Comparison of ENCODE assay signal across 22 mouse cellular contexts in the genomic region with DNA sequence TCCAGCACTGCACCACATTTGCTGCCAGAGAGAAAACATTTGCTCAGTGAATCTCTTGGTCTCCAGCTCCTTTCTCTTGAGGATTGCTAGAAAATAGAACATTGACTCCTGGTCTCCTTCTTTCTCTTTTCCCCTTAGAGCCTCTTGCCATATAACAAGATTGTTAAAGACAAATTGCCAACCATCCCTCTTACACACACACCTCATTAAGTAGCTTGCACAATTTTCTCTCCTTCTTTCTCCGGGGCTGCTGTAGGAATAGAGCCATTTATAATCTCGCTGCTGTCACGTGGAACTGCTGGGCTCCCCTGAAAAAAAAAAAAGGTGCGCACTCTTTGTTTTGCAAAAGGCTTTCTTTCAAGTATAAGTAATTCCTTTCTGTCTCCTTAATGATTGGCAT.
DNase-seq lines count a peak whose midpoint lies in the region; ATAC-seq and TF ChIP-seq lines count a peak whose summit lies in the region.
"Had no signal": no experiment of that assay in that cellular context is flagged by ENCODE, and none has a peak within 500 bp of the region (broad histone marks: within the 10 kb centered on the region; RNA-seq: fewer than 3 reads in every experiment).

No protein-coding gene starts in this region.

- no peaks in the 10 kb centered on the region for H3K4me1 ChIP-seq in hindbrain, embryonic 12.5 days
- H3K4me1 ChIP-seq in hindbrain, postnatal 0 days (ENCODE audit: insufficient read depth, low read length): no peaks in the 10 kb centered on the region
- peaks cover 4% of the 10 kb centered on the region; the same call in 1 of the 2 replicates for H3K4me1 ChIP-seq in neural tube, embryonic 13.5 days (replicated peaks)
- no peaks in the 10 kb centered on the region for H3K4me1 ChIP-seq in hindbrain, embryonic 16.5 days (ENCODE audit: control insufficient read depth, insufficient read depth, low read depth, low read length)
- H3K4me1 ChIP-seq in forebrain, embryonic 11.5 days (replicated peaks; ENCODE audit: control insufficient read depth, insufficient read depth, low read length): no peaks in the 10 kb centered on the region
- H3K4me1 ChIP-seq: forebrain, embryonic 13.5 days; heart, embryonic 10.5 days had no signal

- WGBS in hindbrain, embryonic 12.5 days: 69% methylated on average over 4 of the region's 4 CpGs
- 59% methylated on average over 4 of the region's 4 CpGs for WGBS in hindbrain, postnatal 0 days
- WGBS in neural tube, embryonic 13.5 days: 65% methylated on average over 4 of the region's 4 CpGs
- WGBS in hindbrain, embryonic 16.5 days: 39% methylated on average over 4 of the region's 4 CpGs
- WGBS in forebrain, embryonic 11.5 days: 76% methylated on average over 4 of the region's 4 CpGs

- H3K9ac ChIP-seq in hindbrain, embryonic 12.5 days: no peak overlapping the region
- no peak overlapping the region for H3K9ac ChIP-seq in hindbrain, postnatal 0 days (replicated peaks; ENCODE audit: low read length)
- H3K9ac ChIP-seq in neural tube, embryonic 13.5 days: no peak overlapping the region
- no peak overlapping the region for H3K9ac ChIP-seq in hindbrain, embryonic 16.5 days (ENCODE audit: low read depth, low read length)
- H3K9ac ChIP-seq in forebrain, embryonic 11.5 days (ENCODE audit: low read length): no peak overlapping the region
- H3K9ac ChIP-seq: embryonic facial prominence, embryonic 13.5 days; forebrain, embryonic 13.5 days; forebrain, postnatal 0 days had no signal

- DNase-seq in hindbrain, postnatal 0 days (ENCODE audit: low spot score): no peak
- no peak for DNase-seq in neural tube, embryonic 10.5 days (ENCODE audit: extremely low spot score, low spot score)
- DNase-seq in retina, postnatal 1 day: no peak
- no peak for DNase-seq in forebrain, embryonic 11.5 days (ENCODE audit: low spot score)
- DNase-seq: adrenal gland, postnatal 14 days; cerebellum, adult 18-20 months; cerebellum, adult 9-11 months; cerebellum, postnatal 36 days; forebrain, postnatal 0 days; gastrocnemius, adult 2 months; gastrocnemius, postnatal 36 days; heart, adult 18-20 months; heart, postnatal 10 days; heart, postnatal 4 days had no signal

- H3K27ac ChIP-seq in hindbrain, embryonic 12.5 days: peak overlapping the region; percentile 31; the same call in 1 of the 2 replicates
- H3K27ac ChIP-seq in hindbrain, postnatal 0 days: no peak overlapping the region
- H3K27ac ChIP-seq in neural tube, embryonic 13.5 days (replicated peaks): peak overlapping the region; percentile 64
- H3K27ac ChIP-seq in hindbrain, embryonic 16.5 days (ENCODE audit: low read depth, low read length): no peak overlapping the region
- H3K27ac ChIP-seq in forebrain, embryonic 11.5 days (ENCODE audit: low read depth, low read length): no peak overlapping the region
- H3K27ac ChIP-seq: embryonic facial prominence, embryonic 13.5 days; forebrain, embryonic 13.5 days; gastrocnemius, adult 2 months; heart, embryonic 10.5 days had no signal

- ATAC-seq in hindbrain, embryonic 12.5 days (ENCODE audit: low FRiP score): no peak
- no peak for ATAC-seq in hindbrain, postnatal 0 days
- no peak for ATAC-seq in neural tube, embryonic 13.5 days (ENCODE audit: low read depth)
- ATAC-seq in hindbrain, embryonic 16.5 days: peak; percentile 49; the same call in 1 of the 2 replicates
- ATAC-seq in forebrain, embryonic 11.5 days (replicated peaks; ENCODE audit: low FRiP score): no peak
- ATAC-seq: activated CD4-positive, CD25-positive, alpha-beta regulatory T cell, adult 4 months; forebrain, embryonic 13.5 days; forebrain, postnatal 0 days; Patski had no signal

- no peaks in the 10 kb centered on the region for H3K27me3 ChIP-seq in hindbrain, embryonic 12.5 days
- no peaks in the 10 kb centered on the region for H3K27me3 ChIP-seq in hindbrain, postnatal 0 days (ENCODE audit: insufficient read depth, low read length)
- no peaks in the 10 kb centered on the region for H3K27me3 ChIP-seq in neural tube, embryonic 13.5 days
- no peaks in the 10 kb centered on the region for H3K27me3 ChIP-seq in hindbrain, embryonic 16.5 days (replicated peaks; ENCODE audit: control insufficient read depth, insufficient read depth, low read length)
- H3K27me3 ChIP-seq in forebrain, embryonic 11.5 days (ENCODE audit: control insufficient read depth, insufficient read depth, low read length): no peaks in the 10 kb centered on the region
- H3K27me3 ChIP-seq: embryonic facial prominence, embryonic 13.5 days; forebrain, embryonic 13.5 days had no signal

- no peak overlapping the region for H3K4me3 ChIP-seq in hindbrain, embryonic 12.5 days
- H3K4me3 ChIP-seq in hindbrain, postnatal 0 days (ENCODE audit: low read length): no peak overlapping the region
- H3K4me3 ChIP-seq in neural tube, embryonic 13.5 days: no peak overlapping the region
- H3K4me3 ChIP-seq in hindbrain, embryonic 16.5 days (ENCODE audit: low read length): no peak overlapping the region
- no peak overlapping the region for H3K4me3 ChIP-seq in forebrain, embryonic 11.5 days (ENCODE audit: low read depth, low read length)
- H3K4me3 ChIP-seq: embryonic facial prominence, embryonic 13.5 days; forebrain, embryonic 13.5 days; gastrocnemius, adult 2 months; heart, embryonic 10.5 days had no signal

- H3K9me3 ChIP-seq in hindbrain, embryonic 12.5 days (replicated peaks): no peaks in the 10 kb centered on the region
- H3K9me3 ChIP-seq in hindbrain, postnatal 0 days (ENCODE audit: low read length): no peaks in the 10 kb centered on the region
- H3K9me3 ChIP-seq in neural tube, embryonic 13.5 days: no peaks in the 10 kb centered on the region
- no peaks in the 10 kb centered on the region for H3K9me3 ChIP-seq in hindbrain, embryonic 16.5 days (ENCODE audit: control insufficient read depth, low read length)
- no peaks in the 10 kb centered on the region for H3K9me3 ChIP-seq in forebrain, embryonic 11.5 days (ENCODE audit: control insufficient read depth, low read length)
- H3K9me3 ChIP-seq: embryonic facial prominence, embryonic 13.5 days; forebrain, embryonic 13.5 days; heart, embryonic 10.5 days had no signal

- H3K36me3 ChIP-seq in hindbrain, embryonic 12.5 days: no peaks in the 10 kb centered on the region
- no peaks in the 10 kb centered on the region for H3K36me3 ChIP-seq in hindbrain, postnatal 0 days (ENCODE audit: insufficient read depth, low read length)
- H3K36me3 ChIP-seq in neural tube, embryonic 13.5 days: no peaks in the 10 kb centered on the region
- no peaks in the 10 kb centered on the region for H3K36me3 ChIP-seq in hindbrain, embryonic 16.5 days (ENCODE audit: control insufficient read depth, insufficient read depth, low read length)
- H3K36me3 ChIP-seq in forebrain, embryonic 11.5 days (ENCODE audit: control insufficient read depth, insufficient read depth, low read length): no peaks in the 10 kb centered on the region
- H3K36me3 ChIP-seq: embryonic facial prominence, embryonic 13.5 days; heart, embryonic 10.5 days had no signal

- TF ChIP-seq CTCF in hindbrain, postnatal 0 days (IDR thresholded peaks at IDR 0.05; ENCODE audit: low read depth): no peak

- H3K4me2 ChIP-seq in hindbrain, embryonic 12.5 days (replicated peaks): no peak overlapping the region
- H3K4me2 ChIP-seq in hindbrain, postnatal 0 days (ENCODE audit: low read depth, low read length): no peak overlapping the region
- no peak overlapping the region for H3K4me2 ChIP-seq in neural tube, embryonic 13.5 days
- no peak overlapping the region for H3K4me2 ChIP-seq in hindbrain, embryonic 16.5 days (ENCODE audit: low read length)
- no peak overlapping the region for H3K4me2 ChIP-seq in forebrain, embryonic 11.5 days (ENCODE audit: low read depth, low read length, severe bottlenecking)
- H3K4me2 ChIP-seq: embryonic facial prominence, embryonic 13.5 days; forebrain, embryonic 13.5 days had no signal

Comparison
In these comparisons a context has a peak if more than half of its experiments do, and no peak if none do; other contexts are left out.
1. H3K27ac ChIP-seq: peak in hindbrain, embryonic 12.5 days (single experiment) and neural tube, embryonic 13.5 days (single experiment); none in hindbrain, postnatal 0 days (single experiment), hindbrain, embryonic 16.5 days (single experiment) and forebrain, embryonic 11.5 days (single experiment).